Mouse (Mus musculus) bone marrow, adult 2 months (tissue): ENCODE measurements around the gene Sec23b. TPM values are rescaled to one million over a fixed set of nuclear protein-coding genes. Genes with fewer than 3 reads are reported as not detected.
A peak's percentile ranks its signal among the peaks of the same experiment; 100 is the strongest.
"Not testable (repeated sequence)": the region's sequence is repeated elsewhere in the genome, so short reads cannot be mapped to it uniquely, and the experiment has no call there.

Experiments used
- H3K27ac ChIP-seq: fragments of 200-500 bp; 2 replicates; pipeline ENCODE4 v1.5.1; 2012; ENCODE audit warnings: low read depth, mild to moderate bottlenecking, control low read depth, inconsistent platforms, low read length; ENCODE audit not compliant: control insufficient read depth, poor library complexity, insufficient read depth
- H3K4me1 ChIP-seq: fragments of 200-500 bp; 2 replicates; pipeline ENCODE4 v1.6.1; 2011; ENCODE audit warnings: low read length; ENCODE audit not compliant: control insufficient read depth, insufficient read depth
- H3K4me3 ChIP-seq: fragments of 200-500 bp; replicated peaks from 2 replicates; pipeline ENCODE3; 2011; ENCODE audit warnings: mild to moderate bottlenecking, low read depth, low read length, control low read depth; ENCODE audit not compliant: control insufficient read depth
- CTCF ChIP-seq: fragments of 200-500 bp; IDR thresholded peaks from 2 replicates; pipeline ENCODE4 v1.5.1; 2011; ENCODE audit warnings: low read length, control low read depth; ENCODE audit not compliant: control insufficient read depth, insufficient read depth
- POLR2A ChIP-seq: fragments of 200-500 bp; IDR thresholded peaks from 2 replicates; pipeline ENCODE4 v1.6.1; 2011; ENCODE audit warnings: low read depth, mild to moderate bottlenecking, control low read depth, low read length, borderline replicate concordance; ENCODE audit not compliant: control insufficient read depth
- WGBS: fragments of 180-500 bp; shearing (Covaris S2); methylation state at CpG from one replicate; pipeline ENCODE4 v1.1.7; 2018; 5-methylcytosine and 5-hydroxymethylcytosine counted together
- polyA plus RNA-seq: library from polyadenylated mRNA; stranded (reverse); fragments of >200 nt; gene quantifications from 2 replicates; pipeline ENCODE4 v1.2.4, GENCODE M21; 2011; ENCODE audit warnings: low replicate concordance; ENCODE audit not compliant: missing spikeins, insufficient read depth, insufficient read length

The Sec23b gene
- polyA plus RNA-seq, 1 experiment = 20.1 TPM

DNA sequence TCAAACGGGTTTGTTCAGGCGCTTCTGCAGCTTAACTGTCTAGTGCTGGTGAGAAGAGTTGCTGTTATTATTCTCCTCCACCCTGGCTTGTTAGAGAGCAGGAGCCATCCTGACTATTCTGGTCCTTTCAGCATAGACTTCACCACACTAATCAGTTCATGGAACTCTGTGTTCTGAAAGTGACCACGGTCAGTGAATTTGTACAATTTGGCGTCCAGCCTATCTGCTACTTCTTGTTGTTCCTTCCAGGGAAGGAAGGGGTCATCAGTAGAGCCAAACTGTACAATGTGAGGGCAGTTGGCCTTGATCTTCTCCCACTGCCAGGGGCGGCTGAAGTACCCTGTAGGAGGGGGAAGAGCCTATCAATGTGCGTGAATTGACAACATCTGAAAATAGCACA, 12.4 kb upstream of the Sec23b start:
- TF ChIP-seq CTCF (no peak), POLR2A (no peak)
- WGBS = 81% methylated on average over 6 of the region's 6 CpGs

DNA sequence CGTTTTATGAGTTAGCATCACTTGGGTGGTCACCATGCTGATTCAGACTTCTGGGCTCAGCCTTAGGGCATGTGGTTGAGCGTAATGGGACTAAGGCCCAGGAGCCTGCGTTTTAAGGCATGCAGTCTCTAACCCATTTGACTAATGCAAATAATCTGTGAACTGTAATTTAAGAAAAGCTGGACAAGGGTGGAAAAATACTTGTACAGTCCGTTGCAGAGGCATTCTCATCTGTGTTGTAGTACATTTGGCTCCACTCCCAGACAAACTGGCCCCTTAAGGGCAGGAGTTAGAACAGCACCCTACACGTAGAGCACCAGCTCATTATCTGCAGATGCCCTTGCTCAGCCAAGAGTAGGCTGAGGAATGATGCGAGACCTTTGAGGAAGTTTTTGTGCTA, 11.4 kb upstream of the Sec23b start:
- Histone ChIP-seq H3K4me3 (no peak overlapping the region), H3K4me1 (no peaks in the 10 kb centered on the region), H3K27ac (no peak overlapping the region)
- TF ChIP-seq CTCF (no peak), POLR2A (no peak)
- WGBS = 80% methylated on average over 6 of the region's 6 CpGs

More for the DNA sequence above, 12.4 kb upstream of the Sec23b start:
- H3K4me3 ChIP-seq = no peak overlapping the region
- H3K4me1 ChIP-seq = no peaks in the 10 kb centered on the region
- H3K27ac ChIP-seq = no peak overlapping the region

DNA sequence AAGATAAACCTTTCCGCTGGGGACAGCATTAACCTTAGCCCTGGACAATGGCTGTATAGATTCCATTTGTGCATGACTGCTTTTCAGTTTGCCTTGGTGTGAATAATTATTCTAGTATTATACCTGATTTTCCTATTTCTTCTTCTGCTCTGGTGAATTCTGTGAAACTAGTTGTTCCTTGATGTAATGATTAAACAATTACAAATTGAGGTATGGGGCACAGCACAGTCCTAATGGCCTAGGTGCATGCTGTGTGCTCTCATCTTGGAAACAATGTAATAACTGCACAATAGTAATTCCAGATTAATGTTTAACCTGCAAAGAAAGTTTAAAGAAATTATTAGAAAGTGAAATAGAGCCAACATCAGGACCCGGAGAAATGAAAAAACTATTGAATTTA, 11.0 kb upstream of the Sec23b start:
- no peak overlapping the region for H3K4me3 ChIP-seq
- H3K4me1 ChIP-seq = no peaks in the 10 kb centered on the region
- WGBS = 92% methylated on average over 2 of the region's 2 CpGs
- H3K27ac ChIP-seq = no peak overlapping the region
- TF ChIP-seq CTCF (no peak), POLR2A (no peak)

DNA sequence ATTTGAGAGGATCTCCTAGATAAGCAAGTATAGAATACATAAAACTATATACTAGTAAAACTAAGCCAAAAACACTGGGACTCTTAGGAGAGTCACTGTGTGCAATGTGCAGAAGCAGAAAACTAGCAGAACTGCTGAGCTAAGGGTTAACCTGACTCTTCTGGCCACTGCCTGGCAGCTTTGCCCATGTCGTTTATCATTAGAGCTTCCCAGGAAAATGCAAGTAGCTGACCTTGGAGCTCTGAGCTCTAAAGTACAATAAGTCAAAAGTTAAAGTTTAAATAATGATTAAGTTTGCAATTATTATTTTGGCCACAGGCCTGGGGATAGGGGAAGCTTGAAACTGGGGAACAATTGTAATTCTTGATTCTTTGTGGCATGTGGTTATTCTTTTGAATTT, 10.5 kb upstream of the Sec23b start:
- TF ChIP-seq CTCF (no peak), POLR2A (no peak)
- 71% methylated on average over 1 of the region's 1 CpGs for WGBS
- H3K27ac ChIP-seq = no peak overlapping the region
- no peak overlapping the region for H3K4me3 ChIP-seq
- H3K4me1 ChIP-seq = no peaks in the 10 kb centered on the region

DNA sequence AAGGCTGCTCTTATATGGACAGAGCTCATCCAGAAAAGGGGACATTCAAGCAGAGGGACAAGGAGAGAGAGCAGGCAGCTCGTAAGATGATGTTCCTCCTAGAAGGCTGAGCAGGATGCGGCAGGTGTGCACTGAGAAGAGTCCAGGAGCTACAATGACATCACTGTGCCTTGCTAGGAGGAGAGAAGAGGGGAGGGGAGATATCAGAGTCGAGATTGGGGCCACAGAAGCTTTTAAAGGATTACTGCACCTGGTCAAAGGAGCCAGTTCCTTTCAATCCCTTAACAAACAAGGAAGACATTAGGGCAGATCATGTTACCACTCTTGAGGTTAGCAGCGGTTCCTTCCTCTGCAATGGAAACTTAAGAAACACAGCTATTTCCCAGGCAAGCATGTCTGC, 8.5 kb upstream of the Sec23b start:
- no peak for TF ChIP-seq CTCF
- TF ChIP-seq POLR2A = no peak
- 72% methylated on average over 4 of the region's 4 CpGs for WGBS
- Histone ChIP-seq H3K27ac (no peak overlapping the region), H3K4me3 (no peak overlapping the region), H3K4me1 (no peaks in the 10 kb centered on the region)

DNA sequence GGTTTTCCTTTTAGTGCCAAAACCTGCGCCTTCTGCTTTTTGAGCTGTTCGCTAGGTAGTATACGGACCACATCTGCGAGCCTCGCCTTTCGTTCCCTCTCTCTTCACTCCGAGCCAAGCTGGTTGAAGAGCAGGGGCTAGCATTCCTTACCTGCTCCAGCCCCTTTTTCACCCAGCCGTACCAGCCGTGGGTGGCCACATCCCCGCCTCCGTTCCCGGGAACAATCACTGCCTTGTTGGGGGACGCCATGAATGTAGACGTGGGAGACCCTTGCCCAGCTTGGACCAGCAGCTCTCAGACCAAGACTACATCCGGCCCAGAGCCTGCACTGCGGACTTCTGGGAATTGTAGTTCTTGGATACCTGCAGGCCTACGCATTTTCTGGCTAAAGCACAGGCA, 5.5 kb upstream of the Sec23b start, which contains the start of gene Rbbp9:
Gene Rbbp9 (minus strand): TSS at position 341 of the 400 bp plus-strand sequence.
- H3K4me3 ChIP-seq = peak within 1 kb of the TSS; percentile 96
- no peaks in the 10 kb centered on the region for H3K4me1 ChIP-seq
- WGBS = 1% methylated on average over 17 of the region's 17 CpGs
- TF ChIP-seq POLR2A = no peak
- TF ChIP-seq CTCF = no peak
- H3K27ac ChIP-seq = no peak within 1 kb of the TSS

DNA sequence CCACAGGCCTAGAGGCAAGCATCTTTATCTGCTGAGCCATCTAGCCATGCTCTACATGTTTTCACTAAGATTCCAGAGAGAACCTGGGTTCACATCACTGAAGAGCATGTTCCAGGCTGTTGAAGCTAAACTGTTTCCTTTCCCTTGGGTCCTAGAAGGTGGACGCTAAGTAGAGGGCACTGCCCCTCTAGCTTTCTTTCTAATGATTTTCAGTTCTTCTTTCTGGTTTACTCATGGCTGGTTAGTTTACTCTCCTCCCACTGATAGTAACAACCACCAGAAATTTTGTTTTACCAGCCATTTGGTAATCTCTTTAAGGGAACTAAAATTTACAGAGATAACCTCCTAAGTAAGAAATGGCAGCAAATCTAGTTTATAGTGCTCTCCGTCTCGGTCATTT, 2.1 kb upstream of the Sec23b start:
- no peak overlapping the region for H3K4me3 ChIP-seq
- H3K4me1 ChIP-seq = no peaks in the 10 kb centered on the region; the same call in 1 of the 2 replicates
- no peak overlapping the region for H3K27ac ChIP-seq
- WGBS = 80% methylated on average over 3 of the region's 3 CpGs
- TF ChIP-seq CTCF = no peak
- TF ChIP-seq POLR2A = no peak

DNA sequence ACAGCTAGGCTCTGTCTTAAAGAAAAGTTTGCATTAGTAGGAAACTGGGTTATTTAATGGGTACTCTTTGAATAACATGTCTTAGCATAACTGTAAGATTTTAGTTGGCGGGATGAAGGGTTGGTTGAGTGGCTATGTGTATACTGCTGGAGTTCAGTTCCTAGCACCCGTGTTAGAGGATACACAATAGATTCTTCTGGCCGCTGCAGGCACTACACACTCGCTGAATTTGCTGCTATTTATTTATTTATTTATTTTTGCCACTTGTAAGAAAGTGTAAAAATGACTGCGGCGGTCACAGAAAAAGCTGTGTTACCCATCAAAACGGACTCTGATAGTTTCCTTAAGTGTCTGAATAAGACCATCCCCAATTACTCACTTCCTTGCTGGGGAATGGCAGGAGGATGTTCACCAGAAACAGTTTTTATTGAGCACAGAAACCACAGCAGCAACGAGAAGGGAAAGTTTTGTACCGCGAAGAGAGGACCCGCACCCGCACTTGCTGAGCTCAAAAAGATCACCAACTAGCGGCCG, 676 bp upstream of the Sec23b start:
- H3K4me3 ChIP-seq = peak overlapping the region; percentile 78
- H3K4me1 ChIP-seq = no peaks in the 10 kb centered on the region; the same call in 1 of the 2 replicates
- H3K27ac ChIP-seq = peak overlapping the region; percentile 90
- WGBS = under 1% methylated on average over 14 of the region's 14 CpGs
- no peak for TF ChIP-seq CTCF
- TF ChIP-seq POLR2A = no peak

DNA sequence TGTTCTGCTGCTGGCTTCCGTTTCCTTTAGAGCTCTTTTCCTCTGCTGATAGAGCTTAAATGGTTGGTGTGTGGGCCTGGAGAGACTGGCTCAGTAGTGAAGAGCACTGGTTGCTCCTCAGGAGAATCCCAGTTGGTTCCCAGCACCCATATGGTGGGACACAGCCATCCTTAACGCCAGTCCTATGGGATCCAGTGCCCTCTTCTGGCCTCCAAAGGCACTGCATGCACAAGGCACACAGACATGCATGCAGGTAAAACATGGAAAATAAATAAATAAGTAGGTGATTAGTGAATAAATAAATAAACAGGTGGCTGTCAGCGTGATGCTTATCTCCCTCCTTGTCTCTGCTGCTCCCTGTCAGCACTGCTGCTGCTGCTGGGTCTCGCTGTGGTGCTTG, 32.7 kb downstream of the Sec23b start:
- no peaks in the 10 kb centered on the region; the same call in 1 of the 2 replicates for H3K4me1 ChIP-seq
- TF ChIP-seq POLR2A = no peak
- TF ChIP-seq CTCF = peak; percentile 32; the same call in 1 of the 2 replicates
- no peak overlapping the region for H3K4me3 ChIP-seq
- H3K27ac ChIP-seq = no peak overlapping the region
- WGBS = 90% methylated on average over 4 of the region's 4 CpGs

DNA sequence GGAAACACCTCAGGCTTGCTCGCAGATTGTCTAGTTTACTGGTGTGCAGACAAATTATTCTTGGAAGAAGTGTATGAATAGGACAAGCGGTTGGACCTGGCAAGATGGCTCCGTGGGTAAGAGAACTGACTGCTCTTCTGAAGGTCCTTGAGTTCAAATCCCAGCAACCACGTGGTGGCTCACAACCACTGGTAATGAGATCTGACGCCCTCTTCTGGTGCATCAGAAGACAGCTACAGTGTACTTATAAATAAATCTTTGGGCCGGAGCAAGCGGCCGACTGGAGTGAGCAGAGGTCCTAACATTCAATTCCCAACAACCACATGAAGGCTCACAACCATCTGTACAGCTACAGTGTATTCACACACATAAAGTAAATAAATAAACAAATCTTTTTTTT, 37.0 kb downstream of the Sec23b start:
- not testable (repeated sequence) for H3K4me1 ChIP-seq, H3K27ac ChIP-seq, H3K4me3 ChIP-seq
- WGBS = 67% methylated on average over 8 of the region's 8 CpGs
